Comparison of ENCODE assay signal across 8 mouse cellular contexts in genomic region chr7:25284171-25284570, GRCm38 (mm10). TPM values are rescaled to one million over a fixed set of nuclear protein-coding genes. Genes with fewer than 3 reads are reported as not detected.
A peak's percentile ranks its signal among the peaks of the same experiment; 100 is the strongest.
DNase-seq lines count a peak whose midpoint lies in the region; ATAC-seq and TF ChIP-seq lines count a peak whose summit lies in the region.

No protein-coding gene starts in this region.

- no peak for TF ChIP-seq EP300 in liver, postnatal 0 days (IDR thresholded peaks at IDR 0.05; ENCODE audit: low read depth)

- H3K4me1 ChIP-seq in heart, embryonic 11.5 days (ENCODE audit: control insufficient read depth, insufficient read depth, low read length), result peaks cover 45% of the 10 kb centered on the region
- peaks cover 21% of the 10 kb centered on the region for H3K4me1 ChIP-seq in bone marrow macrophage, adult 2 months (ENCODE audit: control insufficient read depth, insufficient read depth, low read length)
- H3K4me1 ChIP-seq in forebrain, postnatal 0 days (ENCODE audit: insufficient read depth), result peaks cover 33% of the 10 kb centered on the region
- peaks cover 41% of the 10 kb centered on the region for H3K4me1 ChIP-seq in liver, postnatal 0 days (ENCODE audit: insufficient read depth)

- peak overlapping the region; percentile 98 for H3K4me2 ChIP-seq in heart, embryonic 11.5 days
- peak overlapping the region; percentile 94 for H3K4me2 ChIP-seq in forebrain, postnatal 0 days (ENCODE audit: low read depth)
- H3K4me2 ChIP-seq in liver, postnatal 0 days (ENCODE audit: low read depth, low read length), result peak overlapping the region; percentile 99

- ATAC-seq in heart, embryonic 11.5 days (replicated peaks; ENCODE audit: insufficient number of reproducible peaks, low FRiP score, low TSS enrichment), result no peak
- no peak for ATAC-seq in forebrain, postnatal 0 days
- ATAC-seq in liver, postnatal 0 days, result no peak

- DNase-seq in heart, postnatal 10 days, result no peak
- no peak for DNase-seq in forebrain, postnatal 0 days
- DNase-seq in liver, postnatal 0 days, result no peak
- no peak for DNase-seq in retina, postnatal 1 day
- DNase-seq in spleen, adult 18-20 months, result no peak
- no peak for DNase-seq in layer of hippocampus, adult 18-20 months (ENCODE audit: low spot score in 2 of 2)

- H3K4me3 ChIP-seq in heart, embryonic 11.5 days (ENCODE audit: low read depth, low read length), result peak overlapping the region; percentile 74
- H3K4me3 ChIP-seq in bone marrow macrophage, adult 2 months (ENCODE audit: insufficient read depth, low read length), result peak overlapping the region; percentile 85
- H3K4me3 ChIP-seq in forebrain, postnatal 0 days (ENCODE audit: low read depth, low read length), result peak overlapping the region; percentile 77; the same call in 1 of the 2 replicates
- H3K4me3 ChIP-seq in liver, postnatal 0 days (ENCODE audit: low read depth, low read length), result peak overlapping the region; percentile 78

- TF ChIP-seq CTCF in bone marrow macrophage, adult 2 months (IDR thresholded peaks at IDR 0.05; ENCODE audit: low read depth, low read length), result no peak
- TF ChIP-seq CTCF in forebrain, postnatal 0 days (IDR thresholded peaks at IDR 0.05; ENCODE audit: low read depth), result no peak
- TF ChIP-seq CTCF in liver, postnatal 0 days (IDR thresholded peaks at IDR 0.05; ENCODE audit: low read depth), result no peak

- intact Hi-C loops in heart, postnatal 10 days (cut with DNase I), result loop anchor here (5.0 kb wide), 1 partner anchor 93 kb away; no protein-coding TSS in a partner anchor

- H3K27ac ChIP-seq in heart, embryonic 11.5 days (ENCODE audit: low read depth, low read length), result peak overlapping the region; percentile 99; the same call in 1 of the 2 replicates
- H3K27ac ChIP-seq in bone marrow macrophage, adult 2 months (ENCODE audit: insufficient read depth, low read depth, low read length), result peak overlapping the region; percentile 41
- no peak overlapping the region for H3K27ac ChIP-seq in forebrain, postnatal 0 days (ENCODE audit: low read depth, low read length)
- peak overlapping the region; percentile 35 for H3K27ac ChIP-seq in liver, postnatal 0 days (ENCODE audit: low read depth)

- H3K27me3 ChIP-seq in heart, embryonic 11.5 days (ENCODE audit: control insufficient read depth, insufficient read depth, low read length), result no peaks in the 10 kb centered on the region
- no peaks in the 10 kb centered on the region for H3K27me3 ChIP-seq in forebrain, postnatal 0 days (ENCODE audit: insufficient read depth, low read length)
- no peaks in the 10 kb centered on the region for H3K27me3 ChIP-seq in liver, postnatal 0 days (ENCODE audit: insufficient read depth, low read length)

- H3K9me3 ChIP-seq in heart, embryonic 11.5 days (replicated peaks; ENCODE audit: control insufficient read depth, low read length), result no peaks in the 10 kb centered on the region; the same call in 1 of the 2 replicates
- H3K9me3 ChIP-seq in forebrain, postnatal 0 days (ENCODE audit: low read length), result no peaks in the 10 kb centered on the region
- no peaks in the 10 kb centered on the region for H3K9me3 ChIP-seq in liver, postnatal 0 days (ENCODE audit: low read length)

- no peak overlapping the region; the same call in 1 of the 2 replicates for H3K9ac ChIP-seq in heart, embryonic 11.5 days (ENCODE audit: low read depth, low read length)
- peak overlapping the region; percentile 72; the same call in 1 of the 2 replicates for H3K9ac ChIP-seq in forebrain, postnatal 0 days
- peak overlapping the region; percentile 13; the same call in 1 of the 2 replicates for H3K9ac ChIP-seq in liver, postnatal 0 days (replicated peaks)

- no peak for TF ChIP-seq POLR2A in bone marrow macrophage, adult 2 months (IDR thresholded peaks at IDR 0.05; ENCODE audit: borderline replicate concordance, low read depth, low read length)

- peaks cover 41% of the 10 kb centered on the region for H3K36me3 ChIP-seq in heart, embryonic 11.5 days (ENCODE audit: control insufficient read depth, insufficient read depth, low read length)
- H3K36me3 ChIP-seq in forebrain, postnatal 0 days (ENCODE audit: insufficient read depth), result peaks cover 45% of the 10 kb centered on the region
- H3K36me3 ChIP-seq in liver, postnatal 0 days (replicated peaks; ENCODE audit: insufficient read depth, low read length), result peaks cover 45% of the 10 kb centered on the region

- WGBS in heart, embryonic 11.5 days (ENCODE audit: insufficient replicate concordance), result 61% methylated on average over 2 of the region's 2 CpGs
- WGBS in forebrain, postnatal 0 days, result 57% methylated on average over 2 of the region's 2 CpGs
- 52% methylated on average over 2 of the region's 2 CpGs for WGBS in liver, postnatal 0 days (ENCODE audit: insufficient replicate concordance)

RNA-seq across cellular contexts. Expression of gene Pafah1b3, which starts 13.6 kb away (rescaled TPM):
- polyA plus RNA-seq in heart, embryonic 11.5 days (2014; fragmentation: Nextera tagmentation; extraction: Ambion mirVana), result 141 and 158 TPM in 2 replicates
- 10 to 100 TPM; 12.8 to 16.0 TPM for total RNA-seq in heart, postnatal 10 days (2021)
- 35.5 and 38.0 TPM in 2 replicates for polyA plus RNA-seq in bone marrow macrophage, adult 2 months (2012; ENCODE audit: insufficient read depth, insufficient read length, missing spikeins)
- total RNA-seq in forebrain, postnatal 0 days (2014; rRNA removed), result 407 and 461 TPM in 2 replicates
- 517 and 583 TPM in 2 replicates for polyA plus RNA-seq in forebrain, postnatal 0 days (2015; fragmentation: Nextera tagmentation; extraction: Ambion mirVana)
- 23.4 and 25.4 TPM in 2 replicates for polyA plus RNA-seq in liver, postnatal 0 days (2015; fragmentation: Nextera tagmentation; extraction: Ambion mirVana)
- total RNA-seq in layer of hippocampus, adult 18-20 months (2021), result 10 to 100 TPM; 19.3 to 27.7 TPM

RNA-seq across cellular contexts. Expression of gene Cic, which starts 16.7 kb away (rescaled TPM):
- polyA plus RNA-seq in heart, embryonic 11.5 days (2014; fragmentation: Nextera tagmentation; extraction: Ambion mirVana), result 25.0 and 31.5 TPM in 2 replicates
- 10 to 100 TPM; 88.4 to 90.5 TPM for total RNA-seq in heart, postnatal 10 days (2021)
- polyA plus RNA-seq in bone marrow macrophage, adult 2 months (2012; ENCODE audit: insufficient read depth, insufficient read length, missing spikeins), result 251 and 272 TPM in 2 replicates
- total RNA-seq in forebrain, postnatal 0 days (2014; rRNA removed), result 119 and 121 TPM in 2 replicates
- 25.4 and 31.3 TPM in 2 replicates for polyA plus RNA-seq in forebrain, postnatal 0 days (2015; fragmentation: Nextera tagmentation; extraction: Ambion mirVana)
- polyA plus RNA-seq in liver, postnatal 0 days (2015; fragmentation: Nextera tagmentation; extraction: Ambion mirVana), result 8.9 and 9.7 TPM in 2 replicates
- total RNA-seq in layer of hippocampus, adult 18-20 months (2021), result 100 to 1,000 TPM; 198 to 203 TPM

RNA-seq across cellular contexts. Expression of gene Prr19, which starts 17.0 kb away (rescaled TPM):
- polyA plus RNA-seq in heart, embryonic 11.5 days (2014; fragmentation: Nextera tagmentation; extraction: Ambion mirVana), result 0.54 and 0.63 TPM in 2 replicates
- not detected for total RNA-seq in heart, postnatal 10 days (2021)
- polyA plus RNA-seq in bone marrow macrophage, adult 2 months (2012; ENCODE audit: insufficient read depth, insufficient read length, missing spikeins), result not detected in 2 replicates
- total RNA-seq in forebrain, postnatal 0 days (2014; rRNA removed), result 2.1 and 2.5 TPM in 2 replicates
- 2.6 and 3.5 TPM in 2 replicates for polyA plus RNA-seq in forebrain, postnatal 0 days (2015; fragmentation: Nextera tagmentation; extraction: Ambion mirVana)
- not detected in 2 replicates for polyA plus RNA-seq in liver, postnatal 0 days (2015; fragmentation: Nextera tagmentation; extraction: Ambion mirVana)
- total RNA-seq in layer of hippocampus, adult 18-20 months (2021), result not detected

RNA-seq across cellular contexts. Expression of gene Tmem145, which starts 21.7 kb away (rescaled TPM):
- polyA plus RNA-seq in heart, embryonic 11.5 days (2014; fragmentation: Nextera tagmentation; extraction: Ambion mirVana), result 0.17 and 0.25 TPM in 2 replicates
- not detected for total RNA-seq in heart, postnatal 10 days (2021)
- not detected in 2 replicates for polyA plus RNA-seq in bone marrow macrophage, adult 2 months (2012; ENCODE audit: insufficient read depth, insufficient read length, missing spikeins)
- total RNA-seq in forebrain, postnatal 0 days (2014; rRNA removed), result 55.9 and 63.2 TPM in 2 replicates
- 46.7 and 68.0 TPM in 2 replicates for polyA plus RNA-seq in forebrain, postnatal 0 days (2015; fragmentation: Nextera tagmentation; extraction: Ambion mirVana)
- not detected in 2 replicates for polyA plus RNA-seq in liver, postnatal 0 days (2015; fragmentation: Nextera tagmentation; extraction: Ambion mirVana)
- 10 to 100 TPM; 23.0 to 25.0 TPM for total RNA-seq in layer of hippocampus, adult 18-20 months (2021)

RNA-seq across cellular contexts. Expression of gene Megf8, which starts 32.8 kb away (rescaled TPM):
- 6.2 and 6.9 TPM in 2 replicates for polyA plus RNA-seq in heart, embryonic 11.5 days (2014; fragmentation: Nextera tagmentation; extraction: Ambion mirVana)
- total RNA-seq in heart, postnatal 10 days (2021), result 10 to 100 TPM; 28.8 to 29.9 TPM
- polyA plus RNA-seq in bone marrow macrophage, adult 2 months (2012; ENCODE audit: insufficient read depth, insufficient read length, missing spikeins), result 13.2 and 13.8 TPM in 2 replicates
- total RNA-seq in forebrain, postnatal 0 days (2014; rRNA removed), result 50.5 and 67.8 TPM in 2 replicates
- polyA plus RNA-seq in forebrain, postnatal 0 days (2015; fragmentation: Nextera tagmentation; extraction: Ambion mirVana), result 8.7 and 12.8 TPM in 2 replicates
- polyA plus RNA-seq in liver, postnatal 0 days (2015; fragmentation: Nextera tagmentation; extraction: Ambion mirVana), result 0.58 and 0.81 TPM in 2 replicates
- total RNA-seq in layer of hippocampus, adult 18-20 months (2021), result 10 to 100 TPM; 99.1 to 99.9 TPM
